Mouse (Mus musculus): ENCODE measurements at regions not wholly inside any gene's neighbourhood (a gene's known extent, or its start where the extent isn't known, plus 50 kb on each side); places are given as distances from the start of the nearest gene placed in this dataset.

DNA sequence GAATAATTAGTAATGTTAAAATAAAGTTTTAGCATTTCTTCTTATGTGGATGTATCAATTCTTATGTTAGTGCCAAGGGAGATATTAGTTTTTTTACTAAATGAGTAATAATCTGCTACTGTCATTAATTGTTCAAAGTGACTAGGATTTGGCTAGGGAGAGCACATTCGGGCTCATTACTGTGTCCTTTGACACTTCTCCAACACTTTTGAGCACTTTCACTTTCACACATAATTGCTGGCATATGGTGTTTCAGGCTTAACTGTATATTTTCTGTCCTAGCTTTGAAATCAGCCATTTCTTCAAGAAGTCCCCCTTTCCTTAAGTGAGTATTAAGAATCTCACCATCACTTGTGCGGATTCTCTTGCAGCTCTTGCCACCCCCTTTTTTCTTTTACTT lies 334.3 kb upstream of the Robo1 start:
- WGBS: 86% methylated on average over 2 of the region's 2 CpGs
- Histone ChIP-seq H3K27ac (replicated peaks) (no peak overlapping the region), H3K9me3 (replicated peaks) (no peaks in the 10 kb centered on the region), H3K9ac (replicated peaks) (no peak overlapping the region), H3K4me2 (no peak overlapping the region), H3K27me3 (replicated peaks) (no peaks in the 10 kb centered on the region), H3K4me1 (no peaks in the 10 kb centered on the region), H3K36me3 (no peaks in the 10 kb centered on the region), H3K4me3 (replicated peaks) (no peak overlapping the region)
- no peak for ATAC-seq (ENCODE audit: low FRiP score)

DNA sequence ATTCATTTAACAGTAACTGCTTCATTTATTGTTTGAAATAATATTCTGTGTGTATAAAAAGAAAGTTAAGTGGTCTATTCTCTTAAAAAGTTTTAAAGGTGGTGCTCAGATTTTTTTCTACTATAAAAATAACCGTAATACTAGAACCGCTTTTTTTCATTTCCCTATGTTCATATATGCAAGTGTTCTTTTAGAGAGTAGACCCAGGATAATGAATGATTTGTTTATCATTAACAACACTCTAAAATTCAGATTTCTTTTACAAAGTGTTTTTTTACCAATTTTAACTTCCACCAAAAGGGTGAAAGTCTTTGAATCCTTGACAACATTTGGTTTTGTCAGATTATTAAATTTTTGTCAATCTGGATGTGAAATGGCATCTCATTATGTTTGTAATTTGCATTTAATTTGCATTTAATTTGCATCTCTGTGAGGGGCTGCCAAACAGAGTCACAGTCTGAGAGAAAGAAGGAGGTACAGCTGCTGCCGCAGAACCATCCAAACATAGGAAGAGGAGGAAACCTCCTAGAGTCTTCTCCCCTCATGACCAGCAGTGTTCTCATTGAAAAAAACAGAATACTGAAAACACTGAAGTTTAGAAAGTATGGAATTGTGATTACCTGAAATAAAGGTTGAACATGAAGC lies 310.4 kb upstream of the Robo1 start:
- no peak overlapping the region for H3K27ac ChIP-seq (replicated peaks)
- H3K4me3 ChIP-seq (replicated peaks): no peak overlapping the region
- no peaks in the 10 kb centered on the region for H3K4me1 ChIP-seq
- no peaks in the 10 kb centered on the region for H3K27me3 ChIP-seq (replicated peaks)
- no peaks in the 10 kb centered on the region for H3K36me3 ChIP-seq
- H3K9me3 ChIP-seq (replicated peaks): no peaks in the 10 kb centered on the region
- H3K9ac ChIP-seq (replicated peaks): no peak overlapping the region
- no peak overlapping the region for H3K4me2 ChIP-seq
- no peak for ATAC-seq (ENCODE audit: low FRiP score)
- 68% methylated on average over 3 of the region's 3 CpGs for WGBS

DNA sequence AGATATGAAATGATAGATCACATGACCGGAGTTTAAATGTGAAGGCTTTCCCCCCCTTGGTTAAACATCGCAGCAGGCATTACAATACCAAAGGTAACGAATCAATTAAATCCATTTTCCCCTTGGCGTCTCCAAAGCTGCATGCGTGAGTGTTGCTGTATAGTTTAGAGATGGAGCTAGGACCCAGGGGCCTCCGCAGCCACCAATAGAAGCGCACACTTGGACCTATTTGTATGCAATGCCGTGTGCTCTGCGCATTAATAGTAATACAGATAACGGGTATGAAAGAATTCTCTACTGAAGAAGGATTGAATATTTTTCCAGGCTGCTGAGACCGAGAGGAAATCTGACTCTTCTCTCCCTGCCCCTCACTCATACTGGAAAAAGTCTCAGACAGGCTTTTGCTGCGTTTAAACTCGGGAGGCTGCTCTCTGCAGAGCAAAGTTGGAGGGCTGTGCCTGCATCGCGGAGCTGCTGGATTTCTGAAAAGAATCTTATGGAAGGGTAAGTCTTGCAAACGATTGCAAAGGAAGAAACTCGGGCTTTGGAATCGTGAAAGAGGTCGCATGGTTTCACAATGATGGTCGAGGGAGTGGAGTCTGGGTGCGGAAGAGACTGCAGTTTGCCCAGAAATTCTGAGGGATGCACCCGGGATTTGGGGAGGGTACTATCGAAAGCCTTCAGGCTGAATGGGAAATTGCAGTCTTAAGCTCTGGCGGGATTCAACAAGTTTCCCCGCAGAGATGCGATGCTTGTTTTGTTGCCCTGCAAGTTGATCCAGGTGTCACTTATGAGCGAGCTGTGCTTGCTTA lies 280.5 kb upstream of the Robo1 start:
- 2% methylated on average over 27 of the region's 27 CpGs for WGBS
- Histone ChIP-seq H3K27me3 (replicated peaks) (no peaks in the 10 kb centered on the region), H3K9ac (replicated peaks) (peak overlapping the region; percentile 66), H3K4me2 (peak overlapping the region; percentile 77), H3K9me3 (replicated peaks) (no peaks in the 10 kb centered on the region), H3K36me3 (no peaks in the 10 kb centered on the region), H3K4me3 (replicated peaks) (peak overlapping the region; percentile 61), H3K4me1 (peaks cover 15% of the 10 kb centered on the region), H3K27ac (replicated peaks) (peak overlapping the region; percentile 85)
- ATAC-seq (ENCODE audit: low FRiP score): peak; percentile 86

DNA sequence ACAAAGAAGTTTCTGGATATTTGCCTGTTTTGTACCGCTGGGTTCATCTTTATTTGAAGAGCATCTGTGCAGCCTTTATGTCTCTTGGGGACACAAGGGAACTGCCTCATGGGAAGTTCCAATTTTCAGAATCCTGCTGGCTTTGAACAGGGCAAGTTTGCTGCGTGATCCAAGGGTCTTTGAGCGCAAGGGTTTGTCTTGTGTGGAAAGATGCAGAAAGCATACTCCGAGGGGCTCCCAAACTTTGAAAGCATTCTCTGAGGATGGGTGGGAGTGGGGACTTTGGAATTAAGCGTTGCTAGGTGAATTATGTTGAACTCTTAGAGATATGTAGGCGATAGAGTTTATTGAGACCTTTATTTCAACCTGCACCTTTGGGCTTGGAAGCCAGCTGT lies 279.9 kb upstream of the Robo1 start:
- no peaks in the 10 kb centered on the region for H3K9me3 ChIP-seq (replicated peaks)
- no peaks in the 10 kb centered on the region for H3K36me3 ChIP-seq
- peak overlapping the region; percentile 61 for H3K4me3 ChIP-seq (replicated peaks)
- WGBS: 2% methylated on average over 6 of the region's 6 CpGs
- peaks cover 15% of the 10 kb centered on the region for H3K4me1 ChIP-seq
- H3K27ac ChIP-seq (replicated peaks): peak overlapping the region; percentile 85
- H3K27me3 ChIP-seq (replicated peaks): no peaks in the 10 kb centered on the region
- H3K9ac ChIP-seq (replicated peaks): peak overlapping the region; percentile 66
- H3K4me2 ChIP-seq: peak overlapping the region; percentile 77
- ATAC-seq (ENCODE audit: low FRiP score): peak; percentile 15

- Histone ChIP-seq H3K4me2 (peak overlapping the region; percentile 77), H3K27me3 (replicated peaks) (no peaks in the 10 kb centered on the region), H3K36me3 (no peaks in the 10 kb centered on the region), H3K9ac (replicated peaks) (peak overlapping the region; percentile 66), H3K9me3 (replicated peaks) (no peaks in the 10 kb centered on the region), H3K4me3 (replicated peaks) (peak overlapping the region; percentile 61), H3K4me1 (peaks cover 15% of the 10 kb centered on the region), H3K27ac (replicated peaks) (peak overlapping the region; percentile 85)
- 0% methylated on average over 18 of the region's 18 CpGs for WGBS
- ATAC-seq (ENCODE audit: low FRiP score): peak; percentile 82
Measured at GRCm38 (mm10) chr16:72028798-72029197, 279.3 kb upstream of the Robo1 start.

- peak; percentile 55 for ATAC-seq (ENCODE audit: low FRiP score)
- H3K4me1 ChIP-seq: peaks cover 15% of the 10 kb centered on the region
Measured at GRCm38 (mm10) chr16:72029273-72029672, 278.8 kb upstream of the Robo1 start.

DNA sequence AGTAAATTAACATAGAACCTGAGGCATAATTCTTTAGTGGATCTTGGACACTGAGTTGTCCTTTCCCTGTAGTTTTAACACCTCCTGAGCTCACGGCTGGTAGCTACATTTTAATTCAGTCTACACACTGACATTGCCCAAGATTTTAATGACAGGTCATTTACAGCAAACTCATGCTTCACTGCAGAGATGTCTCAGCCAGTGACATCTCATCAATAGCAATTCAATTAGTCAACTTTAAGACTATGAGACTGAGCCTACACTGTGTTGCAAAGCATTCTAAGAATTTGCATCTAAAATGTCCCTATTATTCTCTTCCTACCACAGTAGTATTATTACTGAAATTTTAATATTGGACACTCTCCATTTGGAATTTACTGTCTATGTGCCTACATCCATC lies 239.9 kb upstream of the Robo1 start:
- Histone ChIP-seq H3K9me3 (replicated peaks) (no peaks in the 10 kb centered on the region), H3K9ac (replicated peaks) (no peak overlapping the region), H3K27me3 (replicated peaks) (no peaks in the 10 kb centered on the region), H3K4me2 (no peak overlapping the region), H3K4me1 (no peaks in the 10 kb centered on the region), H3K27ac (replicated peaks) (no peak overlapping the region), H3K4me3 (replicated peaks) (no peak overlapping the region), H3K36me3 (no peaks in the 10 kb centered on the region)
- ATAC-seq (ENCODE audit: low FRiP score): no peak
- WGBS: 37% methylated on average over 1 of the region's 1 CpGs

More at GRCm38 (mm10) chr16:72029273-72029672, 278.8 kb upstream of the Robo1 start:
- Histone ChIP-seq H3K36me3 (no peaks in the 10 kb centered on the region), H3K4me3 (replicated peaks) (peak overlapping the region; percentile 61), H3K9me3 (replicated peaks) (no peaks in the 10 kb centered on the region), H3K27ac (replicated peaks) (peak overlapping the region; percentile 85), H3K4me2 (peak overlapping the region; percentile 77), H3K27me3 (replicated peaks) (no peaks in the 10 kb centered on the region), H3K9ac (replicated peaks) (peak overlapping the region; percentile 66)
- WGBS: 5% methylated on average over 4 of the region's 4 CpGs

GRCm38 (mm10) chr16:72069581-72069980 lies 238.5 kb upstream of the Robo1 start:
- Histone ChIP-seq H3K4me1 (no peaks in the 10 kb centered on the region), H3K4me2 (no peak overlapping the region), H3K36me3 (no peaks in the 10 kb centered on the region), H3K9ac (replicated peaks) (no peak overlapping the region), H3K9me3 (replicated peaks) (no peaks in the 10 kb centered on the region), H3K4me3 (replicated peaks) (no peak overlapping the region), H3K27ac (replicated peaks) (no peak overlapping the region), H3K27me3 (replicated peaks) (no peaks in the 10 kb centered on the region)
- ATAC-seq (ENCODE audit: low FRiP score): no peak
- WGBS: 59% methylated on average over 2 of the region's 2 CpGs

- no peak for ATAC-seq (ENCODE audit: low FRiP score)
- Histone ChIP-seq H3K27me3 (replicated peaks) (no peaks in the 10 kb centered on the region), H3K4me2 (no peak overlapping the region), H3K36me3 (no peaks in the 10 kb centered on the region), H3K27ac (replicated peaks) (no peak overlapping the region), H3K9ac (replicated peaks) (no peak overlapping the region), H3K4me1 (no peaks in the 10 kb centered on the region), H3K4me3 (replicated peaks) (no peak overlapping the region), H3K9me3 (replicated peaks) (no peaks in the 10 kb centered on the region)
- WGBS: 59% methylated on average over 2 of the region's 2 CpGs
Measured at GRCm38 (mm10) chr16:72071756-72072471, 236.2 kb upstream of the Robo1 start.

DNA sequence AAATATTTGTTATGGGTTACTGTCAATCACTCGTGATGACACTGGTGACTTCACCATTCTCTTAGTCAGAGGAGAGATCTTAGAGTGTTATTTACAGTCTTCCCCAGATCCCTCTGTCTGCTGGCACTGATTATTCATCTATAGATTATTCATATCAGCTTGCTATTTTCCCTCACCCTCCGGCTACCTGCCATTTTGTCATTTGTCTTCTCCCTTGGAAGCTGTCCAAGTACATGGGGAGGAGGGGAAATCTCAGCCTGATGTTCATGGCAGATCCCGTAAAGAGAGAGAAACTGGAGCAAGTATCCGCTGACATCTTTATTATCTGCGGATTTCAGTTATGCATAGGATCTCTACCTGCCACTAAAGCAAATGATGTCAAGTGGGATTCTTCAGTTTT lies 222.9 kb upstream of the Robo1 start:
- no peaks in the 10 kb centered on the region for H3K9me3 ChIP-seq (replicated peaks)
- 52% methylated on average over 5 of the region's 5 CpGs for WGBS
- H3K4me3 ChIP-seq (replicated peaks): no peak overlapping the region
- ATAC-seq (ENCODE audit: low FRiP score): no peak
- no peaks in the 10 kb centered on the region for H3K36me3 ChIP-seq
- no peaks in the 10 kb centered on the region for H3K27me3 ChIP-seq (replicated peaks)
- no peak overlapping the region for H3K9ac ChIP-seq (replicated peaks)
- H3K4me1 ChIP-seq: 0 out of 2 replicates have a peak, but pooled peaks cover 3% of the 10 kb centered on the region
- no peak overlapping the region for H3K27ac ChIP-seq (replicated peaks)
- no peak overlapping the region for H3K4me2 ChIP-seq

DNA sequence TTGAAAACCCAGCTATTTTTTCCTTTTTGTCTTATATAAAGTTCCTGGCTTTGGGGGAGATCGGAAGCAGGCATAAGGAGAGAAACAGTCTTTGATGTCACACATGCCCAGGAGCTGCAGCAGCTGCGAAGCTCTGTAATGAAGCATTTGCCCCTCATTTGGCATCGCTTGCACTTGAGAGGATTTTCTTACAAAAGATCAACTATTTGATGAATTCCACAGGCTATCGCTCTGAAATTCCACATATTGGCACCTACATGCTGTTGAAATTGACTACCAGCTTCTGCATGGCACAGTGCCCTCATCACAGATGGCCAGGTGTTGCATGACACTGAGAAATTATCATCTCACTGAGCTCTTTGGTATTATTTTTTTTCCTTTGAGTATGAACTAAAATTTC lies 220.1 kb upstream of the Robo1 start:
- 57% methylated on average over 4 of the region's 4 CpGs for WGBS
- no peak overlapping the region for H3K4me2 ChIP-seq
- H3K27ac ChIP-seq (replicated peaks): no peak overlapping the region
- H3K27me3 ChIP-seq (replicated peaks): no peaks in the 10 kb centered on the region
- H3K4me3 ChIP-seq (replicated peaks): no peak overlapping the region
- H3K36me3 ChIP-seq: no peaks in the 10 kb centered on the region
- H3K9ac ChIP-seq (replicated peaks): no peak overlapping the region
- H3K9me3 ChIP-seq (replicated peaks): no peaks in the 10 kb centered on the region
- no peak for ATAC-seq (ENCODE audit: low FRiP score)
- H3K4me1 ChIP-seq: 0 out of 2 replicates have a peak, but pooled peaks cover 3% of the 10 kb centered on the region
